Mouse (Mus musculus) liver, adult 2 months (tissue): ENCODE results near the gene Serf2. TPM values are rescaled to one million over a fixed set of nuclear protein-coding genes. Genes with fewer than 3 reads are reported as not detected.
"Not testable (repeated sequence)": the region's sequence is repeated elsewhere in the genome, so short reads cannot be mapped to it uniquely, and the experiment has no call there.

Source experiments
- DNase-seq: peaks from one replicate; pipeline ENCODE4 v3.0.0-alpha.2; 2011; ENCODE audit warnings: low read depth, low spot score; ENCODE audit errors: extremely low read depth
- H3K27ac ChIP-seq: fragments of 200-500 bp; replicated peaks from 2 replicates; pipeline ENCODE4 v1.5.1; 2012; ENCODE audit warnings: low read depth, mild to moderate bottlenecking, control low read depth, inconsistent platforms, low read length; ENCODE audit not compliant: insufficient read depth
- H3K27me3 ChIP-seq: fragments of 200-500 bp; 2 replicates; pipeline ENCODE4 v1.6.1; 2012; ENCODE audit warnings: mild to moderate bottlenecking, moderate library complexity, low read length, inconsistent platforms; ENCODE audit not compliant: control insufficient read depth, insufficient read depth
- H3K36me3 ChIP-seq: fragments of 200-500 bp; 2 replicates; pipeline ENCODE4 v1.6.1; 2012; ENCODE audit warnings: low read length, inconsistent platforms; ENCODE audit not compliant: control insufficient read depth, insufficient read depth
- H3K4me1 ChIP-seq: fragments of 200-500 bp; 2 replicates; pipeline ENCODE4 v1.6.1; 2011; ENCODE audit warnings: low read length; ENCODE audit not compliant: control insufficient read depth, insufficient read depth
- H3K4me3 ChIP-seq: fragments of 200-500 bp; 2 replicates; pipeline ENCODE4 v1.5.1; 2011; ENCODE audit warnings: low read depth, mild to moderate bottlenecking, control low read depth, low read length, moderate library complexity; ENCODE audit not compliant: insufficient read depth
- H3K79me2 ChIP-seq: fragments of 200-500 bp; 2 replicates; pipeline ENCODE4 v1.6.1; 2012; ENCODE audit warnings: inconsistent platforms, mild to moderate bottlenecking, low read length, moderate library complexity; ENCODE audit not compliant: control insufficient read depth, insufficient read depth
- H3K9ac ChIP-seq: fragments of 200-500 bp; 2 replicates; pipeline ENCODE4 v1.6.1; 2012; ENCODE audit warnings: low read depth, mild to moderate bottlenecking, control low read depth, inconsistent platforms, low read length
- CTCF ChIP-seq: fragments of 200-500 bp; IDR thresholded peaks from 2 replicates; pipeline ENCODE4 v1.5.1; 2011; ENCODE audit warnings: low read depth, low read length, control low read depth
- POLR2A ChIP-seq: fragments of 200-500 bp; IDR thresholded peaks from 2 replicates; pipeline ENCODE4 v1.6.1; 2011; ENCODE audit warnings: low read length, control low read depth; ENCODE audit not compliant: insufficient read depth; ENCODE audit errors: extremely low read depth
- WGBS: fragments of 180-500 bp; shearing (Covaris S2); methylation state at CpG from one replicate; pipeline ENCODE4 v1.1.7; 2018; 5-methylcytosine and 5-hydroxymethylcytosine counted together
- polyA plus RNA-seq: library from polyadenylated mRNA; depleted of rRNA; stranded (reverse); fragments of >200 nt; gene quantifications from 2 replicates; pipeline ENCODE4 v1.2.3, GENCODE M21; 2012
- total RNA-seq: library from RNA; depleted of rRNA; stranded (reverse); fragments of >200 nt; gene quantifications from 2 replicates; pipeline ENCODE4 v1.2.3, GENCODE M21; 2014

Gene Serf2
- total and polyA plus RNA-seq, 2 experiments, result 81.7 to 211 TPM

GRCm38 (mm10) chr2:121473301-121474179, 24.5 kb downstream of the Serf2 start, which contains the start of gene Mfap1b:
Mfap1b (minus strand) TSS chr2:121474067.
- peak; percentile 88 for TF ChIP-seq POLR2A
- WGBS, result 4% methylated on average over 41 of the region's 41 CpGs
- not testable (repeated sequence) for H3K79me2 ChIP-seq, H3K4me1 ChIP-seq, H3K36me3 ChIP-seq, H3K27me3 ChIP-seq
- peak; percentile 89 for DNase-seq
- Histone ChIP-seq H3K27ac (peak within 1 kb of the TSS; percentile 21; the same call in 1 of the 2 replicates), H3K4me3 (peak within 1 kb of the TSS; percentile 61), H3K9ac (peak within 1 kb of the TSS; percentile 56)

GRCm38 (mm10) chr2:121474180-121474535, 25.2 kb downstream of the Serf2 start:
- Histone ChIP-seq H3K27me3 (no peaks in the 10 kb centered on the region), H3K9ac (no peak overlapping the region), H3K4me1 (peaks cover 5% of the 10 kb centered on the region), H3K79me2 (peaks cover 5% of the 10 kb centered on the region; the same call in 1 of the 2 replicates), H3K36me3 (no peaks in the 10 kb centered on the region), H3K4me3 (peak overlapping the region; percentile 61), H3K27ac (no peak overlapping the region)
- no peak for TF ChIP-seq CTCF
- TF ChIP-seq POLR2A, result no peak
- 28% methylated on average over 8 of the region's 8 CpGs for WGBS
- no peak for DNase-seq

DNA sequence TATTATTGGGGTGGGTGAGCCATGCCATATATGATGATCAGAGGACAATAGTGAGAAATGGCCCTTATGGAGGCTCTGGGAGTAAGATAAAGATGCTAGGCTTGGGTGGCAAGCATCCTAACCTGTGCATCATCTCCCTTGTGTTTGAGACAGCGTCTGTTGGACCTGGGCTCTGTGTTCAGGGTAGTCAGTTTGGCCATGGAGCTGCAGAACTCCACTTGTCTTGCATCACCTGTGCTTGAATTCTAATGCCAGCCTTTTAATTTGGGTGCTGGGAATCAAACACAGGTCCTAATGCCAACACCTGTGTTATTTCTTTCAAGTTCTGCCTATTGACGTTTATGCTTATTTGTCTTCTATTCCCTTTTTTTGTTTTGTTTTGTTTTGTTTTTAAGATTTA, 26.3 kb downstream of the Serf2 start:
- 100% methylated on average over 2 of the region's 2 CpGs for WGBS
- H3K9ac ChIP-seq, H3K27me3 ChIP-seq, H3K36me3 ChIP-seq, DNase-seq, H3K27ac ChIP-seq, H3K79me2 ChIP-seq, H3K4me1 ChIP-seq, H3K4me3 ChIP-seq: not testable (repeated sequence)

DNA sequence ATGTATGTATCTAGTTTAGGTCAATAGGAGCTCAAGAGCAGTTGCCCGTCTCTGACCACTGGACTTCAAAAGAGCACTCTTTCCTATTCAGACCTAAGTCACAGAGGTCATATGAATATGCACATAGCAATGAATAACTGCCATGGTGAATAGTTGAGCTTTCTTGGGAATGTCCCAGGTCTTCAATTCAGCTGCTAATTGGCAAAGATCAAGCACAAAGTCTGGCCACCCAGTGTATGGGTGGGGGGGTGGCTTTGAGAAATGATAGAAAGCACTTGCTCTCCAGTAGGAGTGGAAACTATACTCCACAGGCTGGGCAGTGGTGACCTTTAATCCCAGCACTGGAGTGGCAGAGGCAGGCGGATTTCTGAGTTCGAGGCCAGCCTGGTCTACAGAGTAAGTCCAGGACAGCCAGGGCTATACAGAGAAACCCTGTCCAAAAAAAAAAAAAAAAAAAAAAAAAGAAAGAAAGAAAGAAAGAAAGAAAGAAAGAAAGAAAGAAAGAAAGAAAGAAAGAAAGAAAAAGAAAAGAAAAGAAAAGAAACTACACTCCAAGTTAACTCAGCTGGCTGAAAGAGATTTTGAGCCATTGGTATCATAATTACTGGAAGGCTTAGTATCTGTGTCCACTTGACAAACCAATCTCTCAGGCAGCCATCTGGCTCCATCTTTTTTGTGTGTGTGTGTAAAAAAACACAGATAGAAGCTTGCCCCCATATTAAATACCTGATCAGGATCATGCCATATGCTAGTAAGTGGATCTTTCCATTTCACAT, 28.7 kb downstream of the Serf2 start:
- TF ChIP-seq POLR2A, result no peak
- TF ChIP-seq CTCF, result no peak
- no peak overlapping the region for H3K9ac ChIP-seq
- no peak for DNase-seq
- H3K27ac ChIP-seq, result no peak overlapping the region
- 90% methylated on average over 3 of the region's 3 CpGs for WGBS
- H3K36me3 ChIP-seq, result no peaks in the 10 kb centered on the region
- no peaks in the 10 kb centered on the region for H3K79me2 ChIP-seq
- no peak overlapping the region for H3K4me3 ChIP-seq
- no peaks in the 10 kb centered on the region for H3K27me3 ChIP-seq
- no peaks in the 10 kb centered on the region; the same call in 1 of the 2 replicates for H3K4me1 ChIP-seq

GRCm38 (mm10) chr2:121480498-121480897, 31.5 kb downstream of the Serf2 start:
- H3K79me2 ChIP-seq, result no peaks in the 10 kb centered on the region
- no peaks in the 10 kb centered on the region for H3K27me3 ChIP-seq
- DNase-seq, result peak; percentile 45
- H3K36me3 ChIP-seq, result no peaks in the 10 kb centered on the region
- TF ChIP-seq POLR2A, result no peak
- peak; percentile 90 for TF ChIP-seq CTCF
- H3K4me3 ChIP-seq, result no peak overlapping the region
- H3K27ac ChIP-seq, result no peak overlapping the region
- WGBS, result 54% methylated on average over 3 of the region's 3 CpGs
- H3K4me1 ChIP-seq, result no peaks in the 10 kb centered on the region
- H3K9ac ChIP-seq, result no peak overlapping the region

DNA sequence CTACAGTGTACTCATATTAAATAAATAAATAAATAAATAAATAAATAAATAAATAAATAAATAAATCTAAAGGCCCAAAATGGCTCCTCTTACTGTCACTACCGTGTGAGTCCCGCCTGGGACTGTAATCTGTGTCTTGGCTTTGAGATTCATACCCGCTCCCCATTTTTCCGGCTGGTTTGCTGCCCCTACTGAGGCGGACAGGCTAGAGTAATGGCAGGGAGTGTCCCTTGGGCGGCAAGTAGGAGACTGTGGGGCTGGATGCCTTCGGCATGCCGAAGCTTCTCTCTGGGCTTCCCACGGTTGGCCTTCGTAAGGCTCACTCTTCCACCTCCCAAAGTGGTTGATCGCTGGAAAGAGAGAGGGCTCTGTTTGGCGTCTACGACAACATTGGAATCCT, 31.9 kb downstream of the Serf2 start:
- H3K4me3 ChIP-seq, H3K36me3 ChIP-seq, DNase-seq, H3K4me1 ChIP-seq, H3K27me3 ChIP-seq, H3K79me2 ChIP-seq, H3K9ac ChIP-seq, H3K27ac ChIP-seq: not testable (repeated sequence)
- 82% methylated on average over 13 of the region's 13 CpGs for WGBS
